Mouse (Mus musculus) right cerebral cortex, postnatal 14 days (tissue): ENCODE measurements around the gene Slc8a3.
A peak's percentile ranks its signal among the peaks of the same experiment; 100 is the strongest.
"Not testable (repeated sequence)": the region's sequence is repeated elsewhere in the genome, so short reads cannot be mapped to it uniquely, and the experiment has no call there.

Experiments
- DNase-seq: peaks from one replicate; pipeline ENCODE4 v3.0.0; 2022

Gene Slc8a3

GRCm38 (mm10) chr12:81332875-81333421 is at the start of gene Slc8a3:
Gene Slc8a3 (minus strand): TSS chr12:81333180.
- peak; percentile 61 for DNase-seq

GRCm38 (mm10) chr12:81379364-81379763 is 46.4 kb upstream of the Slc8a3 start, which contains the start of gene Gm4787:
Gene Gm4787 (minus strand): TSS chr12:81379464.
- DNase-seq, result not testable (repeated sequence)

- no peak for DNase-seq
Observed at GRCm38 (mm10) chr12:81333841-81334240, 861 bp upstream of the Slc8a3 start.

DNA sequence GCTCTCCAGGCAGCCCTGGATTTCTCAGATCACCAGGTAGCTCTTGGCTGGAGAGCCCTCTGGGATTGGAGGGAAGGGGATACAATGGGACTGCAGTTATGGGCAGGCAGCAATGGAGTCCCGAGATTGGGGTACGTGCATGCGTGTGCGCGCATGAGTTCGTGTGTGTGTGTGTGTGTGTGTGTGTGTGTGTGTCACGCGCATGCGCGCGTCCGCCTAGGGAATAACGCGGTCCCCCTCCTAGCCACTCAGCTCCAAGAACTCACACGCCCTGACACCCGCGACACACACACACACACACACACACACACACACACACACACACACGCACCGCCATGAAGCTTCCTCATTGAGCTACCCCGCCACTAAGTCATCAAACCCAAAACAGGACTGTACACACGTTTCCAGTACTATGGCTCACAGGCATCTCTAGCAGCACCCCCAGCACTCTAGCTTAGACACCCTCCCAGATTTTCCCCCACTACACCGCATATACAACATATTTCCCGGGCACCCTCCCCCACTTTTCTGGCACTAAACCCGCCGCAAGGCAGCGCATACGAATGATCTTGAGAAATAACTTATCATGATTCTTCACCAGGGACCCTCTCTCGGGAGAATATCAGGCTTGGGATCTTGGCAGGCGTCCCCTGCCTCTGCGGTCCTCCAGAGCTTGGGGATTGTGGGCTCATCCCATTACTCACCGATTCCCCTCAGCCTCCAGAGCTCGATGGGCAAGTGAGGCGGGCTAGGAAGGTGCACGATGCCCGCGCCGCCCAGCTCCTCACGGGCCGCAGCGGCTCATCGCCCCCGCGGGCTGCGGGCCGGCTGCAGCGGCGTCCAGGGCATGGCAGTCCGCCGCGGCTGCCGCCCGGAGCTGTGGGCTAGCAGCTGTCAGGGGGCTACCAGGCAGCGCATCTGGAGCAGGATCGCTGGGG is 774 bp downstream of the Slc8a3 start:
- peak; percentile 73 for DNase-seq

DNA sequence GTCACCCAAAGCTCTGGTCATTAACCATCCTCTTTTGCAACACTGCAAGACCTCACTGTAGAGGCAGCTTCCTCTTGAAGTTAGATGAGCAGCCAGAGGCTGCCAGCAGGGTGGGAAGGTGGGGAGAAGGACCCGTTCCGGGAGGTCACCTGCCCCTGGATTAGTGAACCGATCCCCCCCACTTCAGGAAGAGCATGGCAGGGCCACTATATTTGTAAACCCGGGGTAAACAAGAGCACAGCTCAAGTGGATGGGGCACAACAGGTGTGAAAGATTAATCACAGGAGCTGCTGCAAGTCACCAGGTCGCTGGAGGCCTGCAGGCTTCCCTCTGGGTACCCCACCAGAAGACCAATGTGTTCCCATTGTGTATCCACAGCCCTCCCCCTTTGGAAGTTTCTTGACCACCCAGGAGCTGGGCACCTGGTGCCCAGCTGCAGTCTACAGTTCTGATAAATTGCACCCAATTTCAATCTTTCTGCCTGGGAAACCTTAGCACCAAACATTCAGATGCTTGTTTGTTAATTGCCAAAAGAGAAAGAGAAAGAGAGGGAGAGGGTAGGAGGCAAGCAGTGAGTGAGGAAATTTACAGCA is 1.8 kb downstream of the Slc8a3 start:
- DNase-seq, result no peak

GRCm38 (mm10) chr12:81324991-81325390 is 8.0 kb downstream of the Slc8a3 start:
- no peak for DNase-seq

DNA sequence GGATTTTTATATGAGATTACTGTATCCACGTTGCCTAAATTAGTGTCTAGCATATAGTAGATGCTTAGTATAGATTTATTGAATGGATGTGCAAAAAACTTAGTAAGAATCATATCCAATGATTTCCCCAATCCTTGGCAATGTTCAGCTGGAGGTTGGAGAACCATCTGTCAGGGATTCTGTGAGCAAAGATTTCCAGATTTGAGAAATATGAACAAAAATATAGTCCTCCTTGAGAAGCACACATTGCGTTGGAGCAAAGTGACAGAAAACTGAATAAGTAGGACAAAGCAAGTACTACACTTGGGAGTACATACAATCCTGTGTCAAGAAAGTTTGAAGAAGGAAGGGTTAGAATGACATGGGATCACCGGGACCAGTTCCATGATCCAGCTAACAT is 8.9 kb downstream of the Slc8a3 start:
- DNase-seq, result no peak

GRCm38 (mm10) chr12:81321021-81321420 is 12.0 kb downstream of the Slc8a3 start:
- no peak for DNase-seq

DNA sequence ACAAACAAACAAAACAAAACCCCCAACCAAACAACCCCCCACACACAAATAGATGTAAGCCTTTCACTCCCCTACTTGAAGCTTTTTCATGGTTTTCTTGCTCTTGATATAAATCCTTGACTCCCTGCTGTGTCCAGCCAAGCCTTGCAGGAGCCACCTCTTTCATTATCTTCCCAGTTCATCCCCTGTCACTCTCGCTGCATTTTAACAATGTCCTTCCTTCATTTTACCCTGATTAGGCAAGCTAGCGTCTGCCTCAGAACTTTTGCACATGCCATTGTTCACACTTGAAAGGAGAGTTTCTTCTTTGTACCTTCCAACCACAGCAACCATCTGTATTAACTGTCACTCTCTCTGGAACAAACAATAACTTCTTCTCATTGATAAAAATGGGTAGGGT is 15.2 kb downstream of the Slc8a3 start:
- DNase-seq, result no peak

GRCm38 (mm10) chr12:81315953-81316352 is 17.0 kb downstream of the Slc8a3 start:
- DNase-seq, result no peak

GRCm38 (mm10) chr12:81303626-81304025 is 29.4 kb downstream of the Slc8a3 start:
- DNase-seq, result no peak

GRCm38 (mm10) chr12:81294613-81295012 is 38.4 kb downstream of the Slc8a3 start:
- no peak for DNase-seq

DNA sequence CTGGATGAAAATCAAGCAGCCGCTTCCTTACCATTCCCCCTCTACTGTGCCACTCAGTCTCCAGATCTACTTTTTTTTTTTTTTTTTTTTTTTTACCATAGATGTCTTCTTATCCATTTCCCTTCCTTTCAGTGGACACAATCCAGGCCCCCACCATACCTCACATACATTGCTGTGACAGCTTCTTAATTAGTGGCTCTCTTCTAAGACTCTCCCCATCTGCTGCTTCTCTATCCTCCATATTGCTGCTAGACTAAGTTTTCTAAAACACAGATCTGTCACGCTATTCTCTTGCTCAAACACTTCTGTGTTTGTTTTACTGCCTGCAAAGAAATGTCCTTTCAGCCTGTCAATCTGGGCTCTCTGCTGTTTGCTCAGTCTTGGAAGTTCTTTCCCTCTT is 54.9 kb downstream of the Slc8a3 start:
- no peak for DNase-seq

- no peak for DNase-seq
Observed at GRCm38 (mm10) chr12:81274616-81275015, 58.4 kb downstream of the Slc8a3 start.

DNA sequence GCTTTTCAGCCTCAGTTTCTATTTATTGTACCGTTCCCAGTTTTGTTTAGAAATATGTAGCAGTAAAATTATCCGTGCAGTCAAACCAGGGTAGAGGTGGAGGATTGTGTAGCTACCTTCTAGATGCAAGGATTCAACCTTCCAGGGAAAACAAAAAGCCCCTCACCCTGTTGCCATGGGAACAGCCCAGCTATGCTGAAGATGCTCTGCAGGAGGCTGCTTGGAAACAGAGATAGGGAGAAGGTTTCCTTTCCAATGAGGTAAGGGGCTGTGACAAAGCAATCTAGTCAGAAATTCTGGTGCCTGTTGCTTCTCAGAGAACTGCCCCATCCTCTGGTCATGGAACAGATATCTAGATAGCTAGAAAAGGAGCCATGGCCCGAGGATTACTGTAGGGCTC is 59.6 kb downstream of the Slc8a3 start:
- DNase-seq, result no peak

GRCm38 (mm10) chr12:81269246-81269645 is 63.7 kb downstream of the Slc8a3 start:
- no peak for DNase-seq

DNA sequence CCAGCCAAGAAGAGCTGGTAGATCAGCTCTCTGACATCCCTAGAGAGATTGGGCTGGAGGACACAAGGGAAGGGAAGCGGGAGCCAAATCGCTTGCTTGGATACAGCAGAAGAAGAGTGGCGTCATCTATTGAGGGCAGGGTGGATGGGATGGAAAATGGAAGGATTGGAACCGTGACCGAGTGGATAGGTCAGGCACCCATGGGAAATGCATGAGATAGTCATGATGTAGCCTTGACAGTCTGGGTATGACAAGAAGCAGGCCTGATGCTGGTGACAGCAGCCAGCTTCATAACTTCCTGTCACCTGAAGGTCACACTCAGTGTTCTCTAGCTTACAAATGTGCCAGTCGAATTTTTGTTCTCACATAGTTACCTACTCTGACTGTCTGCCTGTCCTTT is 70.2 kb downstream of the Slc8a3 start:
- DNase-seq, result no peak

DNA sequence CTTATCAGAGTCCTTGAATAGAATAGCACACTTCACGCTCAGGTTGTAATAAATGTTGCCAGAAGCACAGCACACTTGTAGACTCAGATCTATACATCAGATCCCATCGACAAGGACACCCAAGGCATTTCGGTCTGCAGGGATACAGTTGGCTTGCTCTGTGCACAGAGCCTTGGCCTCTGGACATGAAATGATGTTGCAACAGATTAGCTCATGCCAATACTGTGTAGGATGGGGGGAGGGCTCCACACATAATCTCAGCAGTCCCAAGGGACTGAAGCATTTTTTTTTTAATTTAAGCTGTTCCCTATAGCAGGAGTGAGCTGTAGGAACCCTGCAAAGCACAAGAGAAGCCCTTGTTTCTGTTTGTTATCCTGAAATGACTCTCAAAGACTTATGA is 74.8 kb downstream of the Slc8a3 start:
- no peak for DNase-seq

GRCm38 (mm10) chr12:81245411-81245810 is 87.6 kb downstream of the Slc8a3 start:
- no peak for DNase-seq

DNA sequence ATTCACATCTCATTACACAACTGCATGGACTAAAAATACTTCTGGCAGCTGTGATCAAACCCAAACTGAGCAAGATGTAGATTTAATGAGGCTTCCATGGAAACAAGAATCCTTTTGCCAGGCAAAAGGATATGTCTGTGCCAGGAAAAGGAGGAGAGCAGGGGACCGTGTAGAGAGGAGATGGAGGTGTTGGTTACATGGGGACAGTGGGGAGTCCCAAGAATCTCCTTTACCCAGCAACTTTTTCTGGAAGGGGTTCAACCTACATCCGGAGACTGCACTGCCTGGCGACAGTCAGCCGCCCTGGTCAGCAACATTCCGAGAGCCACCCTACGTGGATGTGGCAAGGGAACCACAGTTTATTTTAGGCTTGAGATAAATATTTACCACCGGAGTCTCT is 88.0 kb downstream of the Slc8a3 start:
- no peak for DNase-seq

DNA sequence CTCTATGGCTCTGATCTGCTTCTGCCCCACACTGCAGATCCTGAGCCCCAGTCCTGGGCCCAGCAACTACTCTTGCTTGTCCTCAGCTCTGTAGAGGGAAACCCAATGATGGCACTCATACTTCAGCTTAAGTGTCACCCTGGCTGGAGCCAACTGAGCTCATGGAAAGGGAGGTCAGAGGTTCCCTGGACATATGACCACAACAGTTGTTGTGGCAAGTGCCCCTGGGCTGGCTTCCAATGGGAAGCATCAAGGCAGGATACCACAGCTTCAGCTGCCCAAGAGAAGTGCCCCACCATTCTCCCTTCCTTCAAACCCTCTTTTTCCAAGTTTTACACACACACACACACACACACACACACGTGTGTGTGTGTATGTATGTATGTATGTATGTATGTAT is 88.5 kb downstream of the Slc8a3 start:
- DNase-seq, result no peak

- no peak for DNase-seq
Observed at GRCm38 (mm10) chr12:81241676-81242075, 91.3 kb downstream of the Slc8a3 start.

- DNase-seq, result no peak
Observed at GRCm38 (mm10) chr12:81241096-81241495, 91.9 kb downstream of the Slc8a3 start.

DNA sequence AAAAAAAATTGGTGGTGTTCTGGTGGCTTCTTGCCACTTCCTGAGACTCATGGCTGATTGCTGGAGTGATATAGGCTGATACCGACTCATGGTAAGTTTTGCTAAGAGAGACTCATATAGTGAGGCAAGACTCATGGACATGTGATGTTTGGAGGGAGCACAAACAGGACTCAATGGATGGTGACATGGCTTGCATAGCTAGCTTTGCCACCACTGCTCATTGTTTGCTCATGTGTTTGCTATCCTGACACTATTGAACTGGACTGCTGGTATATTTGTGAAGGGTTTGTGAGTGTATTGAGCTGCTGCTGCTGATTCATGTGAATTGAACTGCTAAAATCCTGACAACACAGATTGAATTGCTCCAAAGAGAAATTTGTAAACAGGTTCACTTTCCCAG is 95.8 kb downstream of the Slc8a3 start:
- DNase-seq, result no peak
